Mouse (Mus musculus) bone marrow macrophage, adult 2 months (primary cell): Measurements from ENCODE around the gene Myo5a.

Source experiments
- CTCF ChIP-seq: IDR thresholded peaks from 2 replicates; pipeline ENCODE4 v1.5.1; 2012; ENCODE audit warnings: low read depth, mild to moderate bottlenecking, low read length, moderate library complexity
- POLR2A ChIP-seq: IDR thresholded peaks from 2 replicates; pipeline ENCODE4 v1.6.1; 2012; ENCODE audit warnings: mild to moderate bottlenecking, low read depth, low read length, borderline replicate concordance

DNA sequence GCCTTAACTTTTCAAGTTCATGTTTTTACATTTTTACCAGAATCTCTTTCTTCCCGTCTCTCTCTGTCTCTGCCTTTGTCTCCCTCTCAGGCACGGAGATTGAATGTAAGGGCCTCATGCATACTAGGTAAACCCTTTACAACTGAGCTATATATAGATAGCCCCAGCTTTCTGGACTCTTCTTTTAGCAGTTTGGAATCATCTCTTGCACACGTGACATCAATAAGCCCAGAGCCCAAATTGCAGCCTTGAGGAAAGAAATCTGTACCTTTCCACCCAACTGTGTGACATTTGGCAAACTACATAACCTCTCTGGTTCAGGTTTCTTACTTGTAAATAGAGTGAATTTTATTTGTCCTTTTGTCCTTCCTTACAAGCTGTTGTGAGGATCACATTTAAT, 1.5 kb downstream of the Myo5a start:
- TF ChIP-seq CTCF, result no peak
- no peak for TF ChIP-seq POLR2A
